Mouse (Mus musculus) hindbrain, embryonic 15.5 days (tissue): ENCODE results near the gene Gcgr. TPM values are rescaled to one million over a fixed set of nuclear protein-coding genes. Genes with fewer than 3 reads are reported as not detected.
"Not testable (repeated sequence)": the region's sequence is repeated elsewhere in the genome, so short reads cannot be mapped to it uniquely, and the experiment has no call there.

ENCODE experiments used
- ATAC-seq: fragments of 200-750 bp; cut with Nextera tagmentation; 2 replicates; pipeline ENCODE4 v1.8.0; 2017; ENCODE audit warnings: low read depth, moderate number of reproducible peaks, moderate TSS enrichment; ENCODE audit not compliant: low FRiP score
- H3K27ac ChIP-seq: fragments of 300-500 bp; sonication (generic); replicated peaks from 2 replicates; pipeline ENCODE4 v1.5.1; 2015; ENCODE audit warnings: mild to moderate bottlenecking, inconsistent platforms
- H3K27me3 ChIP-seq: fragments of 300-500 bp; sonication (generic); 2 replicates; pipeline ENCODE4 v1.6.1; 2015; ENCODE audit warnings: control low read depth, inconsistent platforms
- H3K36me3 ChIP-seq: fragments of 300-500 bp; sonication (generic); 2 replicates; pipeline ENCODE4 v1.6.1; 2015; ENCODE audit warnings: control low read depth, inconsistent platforms
- H3K4me1 ChIP-seq: fragments of 300-500 bp; sonication (generic); replicated peaks from 2 replicates; pipeline ENCODE4 v1.6.1; 2015; ENCODE audit warnings: control low read depth, inconsistent platforms
- H3K4me2 ChIP-seq: fragments of 300-500 bp; sonication (generic); 2 replicates; pipeline ENCODE4 v1.6.1; 2015; ENCODE audit warnings: moderate library complexity, mild to moderate bottlenecking, inconsistent platforms
- H3K4me3 ChIP-seq: fragments of 300-500 bp; sonication (generic); 2 replicates; pipeline ENCODE4 v1.5.1; 2015; ENCODE audit warnings: mild to moderate bottlenecking, inconsistent platforms
- H3K9ac ChIP-seq: fragments of 300-500 bp; sonication (generic); 2 replicates; pipeline ENCODE4 v1.6.1; 2015; ENCODE audit warnings: inconsistent platforms
- H3K9me3 ChIP-seq: fragments of 300-500 bp; sonication (generic); 2 replicates; pipeline ENCODE4 v1.6.1; 2016; ENCODE audit warnings: control low read depth, inconsistent platforms
- WGBS: fragments of 180-500 bp; shearing (Covaris S2); methylation state at CpG from one replicate; pipeline ENCODE4 v1.1.7; 2015; 5-methylcytosine and 5-hydroxymethylcytosine counted together
- polyA plus RNA-seq: library from polyadenylated mRNA; unstranded; fragments of >200 nt; fragmentation: Nextera tagmentation; extraction: Ambion mirVana; gene quantifications from 2 replicates; pipeline ENCODE4 v1.2.1, GENCODE M21; 2015

The Gcgr gene
- polyA plus RNA-seq, 1 experiment from 2014 or later = 0.75 TPM

GRCm38 (mm10) chr11:120582982-120583293 lies 52.4 kb downstream of the Gcgr start:
- H3K4me3 ChIP-seq, H3K9ac ChIP-seq, H3K27me3 ChIP-seq, H3K9me3 ChIP-seq, ATAC-seq, H3K4me2 ChIP-seq, H3K27ac ChIP-seq: not testable (repeated sequence)
- Histone ChIP-seq H3K36me3 (peaks cover 49% of the 10 kb centered on the region), H3K4me1 (peaks cover 34% of the 10 kb centered on the region)
- 92% methylated on average over 2 of the region's 2 CpGs for WGBS

- Histone ChIP-seq H3K27ac (no peak overlapping the region), H3K27me3 (no peaks in the 10 kb centered on the region), H3K4me3 (no peak overlapping the region), H3K9ac (no peak overlapping the region), H3K4me2 (no peak overlapping the region), H3K9me3 (no peaks in the 10 kb centered on the region), H3K36me3 (peaks cover 47% of the 10 kb centered on the region), H3K4me1 (peaks cover 28% of the 10 kb centered on the region)
- no peak for ATAC-seq
- 90% methylated on average over 1 of the region's 1 CpGs for WGBS
These were observed 53.4 kb downstream of the Gcgr start for GRCm38 (mm10) chr11:120583937-120584336.

GRCm38 (mm10) chr11:120588531-120588930 lies 58.0 kb downstream of the Gcgr start:
- Histone ChIP-seq H3K27ac (no peak overlapping the region), H3K4me1 (no peaks in the 10 kb centered on the region), H3K36me3 (peaks cover 84% of the 10 kb centered on the region), H3K4me3 (no peak overlapping the region), H3K9ac (no peak overlapping the region), H3K27me3 (no peaks in the 10 kb centered on the region), H3K4me2 (no peak overlapping the region), H3K9me3 (no peaks in the 10 kb centered on the region)
- 95% methylated on average over 6 of the region's 6 CpGs for WGBS
- no peak for ATAC-seq

Other genes with a start within 250 kb of the Gcgr start
- 3,943 and 4,131 TPM in 2 replicates for gene Actg1, start 182.2 kb upstream of the Gcgr start, polyA plus RNA-seq
- 0.88 and 1.6 TPM in 2 replicates for gene Fscn2, start 169.2 kb upstream of the Gcgr start, polyA plus RNA-seq
- 95.4 and 110 TPM in 2 replicates for gene Faap100, start 151.9 kb upstream of the Gcgr start, polyA plus RNA-seq
- 34.9 and 36.9 TPM in 2 replicates for gene Nploc4, start 93.0 kb upstream of the Gcgr start, polyA plus RNA-seq
- gene Tspan10, start 88.1 kb upstream of the Gcgr start, polyA plus RNA-seq = not detected in 2 replicates
- 0.22 and 0.51 TPM in 2 replicates for gene Pde6g, start 77.2 kb upstream of the Gcgr start, polyA plus RNA-seq
- 11.5 and 12.0 TPM in 2 replicates for gene Oxld1, start 72.6 kb upstream of the Gcgr start, polyA plus RNA-seq
- gene Ccdc137, start 72.6 kb upstream of the Gcgr start, polyA plus RNA-seq = 24.8 and 28.9 TPM in 2 replicates
- 61.5 and 64.1 TPM in 2 replicates for gene Arl16, start 63.1 kb upstream of the Gcgr start, polyA plus RNA-seq
- 122 and 125 TPM in 2 replicates for gene Mrpl12, start 46.1 kb upstream of the Gcgr start, polyA plus RNA-seq
- 31.7 and 31.9 TPM in 2 replicates for gene Slc25a10, start 38.9 kb upstream of the Gcgr start, polyA plus RNA-seq
- 243 and 246 TPM in 2 replicates for gene Mcrip1, start 19.0 kb downstream of the Gcgr start, polyA plus RNA-seq
- not detected in 2 replicates for gene Ppp1r27, start 20.4 kb downstream of the Gcgr start, polyA plus RNA-seq
- gene P4hb, start 42.6 kb downstream of the Gcgr start, polyA plus RNA-seq = 263 and 274 TPM in 2 replicates
- 492 and 533 TPM in 2 replicates for gene Arhgdia, start 50.9 kb downstream of the Gcgr start, polyA plus RNA-seq
- 247 and 251 TPM in 2 replicates for gene Alyref, start 67.7 kb downstream of the Gcgr start, polyA plus RNA-seq
- 200 and 215 TPM in 2 replicates for gene Anapc11, start 67.7 kb downstream of the Gcgr start, polyA plus RNA-seq
- 0.71 and 1.1 TPM in 2 replicates for gene Npb, start 77.8 kb downstream of the Gcgr start, polyA plus RNA-seq
- 213 and 226 TPM in 2 replicates for gene Pcyt2, start 87.2 kb downstream of the Gcgr start, polyA plus RNA-seq
- 43.4 and 45.6 TPM in 2 replicates for gene Sirt7, start 94.5 kb downstream of the Gcgr start, polyA plus RNA-seq
- 42.5 and 42.7 TPM in 2 replicates for gene Mafg, start 102.9 kb downstream of the Gcgr start, polyA plus RNA-seq
- 19.0 and 21.3 TPM in 2 replicates for gene Pycr1, start 113.1 kb downstream of the Gcgr start, polyA plus RNA-seq
- gene Myadml2, start 117.5 kb downstream of the Gcgr start, polyA plus RNA-seq = 0.67 and 1.0 TPM in 2 replicates
- 2.2 and 2.3 TPM in 2 replicates for gene Notum, start 130.5 kb downstream of the Gcgr start, polyA plus RNA-seq
- 140 and 154 TPM in 2 replicates for gene Aspscr1, start 142.3 kb downstream of the Gcgr start, polyA plus RNA-seq
- gene Cenpx, start 183.0 kb downstream of the Gcgr start, polyA plus RNA-seq = 107 and 109 TPM in 2 replicates
- 74.9 and 81.2 TPM in 2 replicates for gene Lrrc45, start 183.2 kb downstream of the Gcgr start, polyA plus RNA-seq
- gene Rac3, start 190.8 kb downstream of the Gcgr start, polyA plus RNA-seq = 540 and 587 TPM in 2 replicates
- 8.8 and 10.4 TPM in 2 replicates for gene Dcxr, start 196.6 kb downstream of the Gcgr start, polyA plus RNA-seq
- gene Cbr2, start 201.4 kb downstream of the Gcgr start, polyA plus RNA-seq = 0.97 and 2.1 TPM in 2 replicates
- 2.1 and 2.9 TPM in 2 replicates for gene Hmga1b, start 232.1 kb downstream of the Gcgr start, polyA plus RNA-seq